Mouse (Mus musculus) CD8-positive naive resting alpha-beta T cell, adult 2 months (primary cell): ENCODE data around the gene Gm28897.
"Not testable (repeated sequence)": the region's sequence is repeated elsewhere in the genome, so short reads cannot be mapped to it uniquely, and the experiment has no call there.

Experiments used
- DNase-seq, 2 experiments: peaks; one replicate each; pipeline ENCODE4 v3.0.0; 2022; ENCODE audit warnings: low read depth in 2 of 2, low spot score in 2 of 2

Gene Gm28897

GRCm38 (mm10) chrY:80926695-80927094 lies at the start of gene Gm28897:
Gene Gm28897, plus strand, starts transcription at chrY:80926995.
- DNase-seq: not testable (repeated sequence)
